Mouse (Mus musculus) megakaryocyte-erythroid progenitor cell, adult 5-6 weeks (primary cell): ENCODE measurements around the gene Gm42906. TPM values are rescaled to one million over a fixed set of nuclear protein-coding genes. Genes with fewer than 3 reads are reported as not detected.

Experiments
- ATAC-seq: replicated peaks from 2 replicates; pipeline ENCODE4 v1.8.0; 2016; ENCODE audit warnings: mild to moderate bottlenecking, inconsistent platforms; ENCODE audit not compliant: severe bottlenecking, poor library complexity, low FRiP score, low TSS enrichment
- total RNA-seq, 2 experiments: library from RNA; stranded (forward) in 1 of 2; stranded (reverse) in 1 of 2; fragments of 200-1000, 215-1000 nt in 1 of 2; fragments of >200 nt in 1 of 2; fragmentation: Nextera tagmentation in 1 of 2; gene quantifications; 2 replicates each; pipeline ENCODE4 v1.2.3; 2014 to 2017

The Gm42906 gene
- total RNA-seq, 2 experiments from 2014 or later: not detected

GRCm38 (mm10) chr5:151057716-151058115 is 370.2 kb downstream of the Gm42906 start:
- no peak for ATAC-seq

DNA sequence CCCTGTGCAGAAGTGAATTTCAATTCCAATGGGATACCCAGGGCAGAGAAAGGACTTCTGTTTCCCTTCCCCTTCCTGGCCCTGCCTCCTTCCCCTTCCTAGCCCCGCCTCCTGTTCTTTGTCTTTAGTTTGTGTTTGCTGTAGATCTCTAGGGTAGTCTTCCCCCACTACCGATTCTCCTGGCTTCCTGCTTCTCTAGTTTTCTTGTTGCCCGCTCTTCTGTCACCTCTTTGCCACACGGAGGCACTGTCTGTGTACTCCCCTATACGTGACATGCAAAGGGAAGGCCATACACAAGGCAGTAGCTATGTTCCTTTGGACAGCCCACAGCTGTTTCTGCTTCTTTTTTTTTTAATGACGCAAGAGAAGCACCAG is 371.1 kb downstream of the Gm42906 start:
- no peak for ATAC-seq

DNA sequence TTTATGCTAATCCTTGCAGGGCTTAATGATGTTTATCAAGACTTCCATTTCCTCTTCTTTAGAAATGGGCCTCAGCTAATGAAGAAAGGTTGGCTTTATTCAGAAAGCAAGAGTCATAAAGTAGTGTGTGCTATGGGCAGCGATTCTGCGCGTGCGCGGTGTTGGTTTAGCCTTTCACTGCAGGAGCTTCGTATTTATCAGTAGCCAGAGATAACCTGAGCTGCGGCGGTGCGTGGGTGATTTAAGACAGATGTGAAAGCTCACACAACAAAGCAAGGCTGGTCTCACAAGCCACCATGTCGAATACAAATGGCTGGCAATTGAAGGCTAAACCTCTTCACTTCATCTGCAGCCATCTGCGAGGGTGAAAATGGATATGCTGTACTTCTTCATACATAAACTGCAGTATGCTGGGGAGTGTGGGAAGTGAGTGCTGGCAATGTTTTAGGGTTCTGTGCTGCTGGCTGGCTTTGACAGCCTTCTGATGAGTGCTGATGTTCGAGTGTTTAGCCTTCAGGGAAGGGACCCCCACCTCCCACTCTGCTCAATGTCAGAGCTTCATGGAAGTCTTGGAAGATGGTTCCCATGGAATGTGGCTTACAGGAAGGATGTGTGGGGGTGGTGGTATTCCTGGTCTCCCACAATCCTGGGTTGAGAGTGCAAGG is 371.6 kb downstream of the Gm42906 start:
- ATAC-seq: no peak

DNA sequence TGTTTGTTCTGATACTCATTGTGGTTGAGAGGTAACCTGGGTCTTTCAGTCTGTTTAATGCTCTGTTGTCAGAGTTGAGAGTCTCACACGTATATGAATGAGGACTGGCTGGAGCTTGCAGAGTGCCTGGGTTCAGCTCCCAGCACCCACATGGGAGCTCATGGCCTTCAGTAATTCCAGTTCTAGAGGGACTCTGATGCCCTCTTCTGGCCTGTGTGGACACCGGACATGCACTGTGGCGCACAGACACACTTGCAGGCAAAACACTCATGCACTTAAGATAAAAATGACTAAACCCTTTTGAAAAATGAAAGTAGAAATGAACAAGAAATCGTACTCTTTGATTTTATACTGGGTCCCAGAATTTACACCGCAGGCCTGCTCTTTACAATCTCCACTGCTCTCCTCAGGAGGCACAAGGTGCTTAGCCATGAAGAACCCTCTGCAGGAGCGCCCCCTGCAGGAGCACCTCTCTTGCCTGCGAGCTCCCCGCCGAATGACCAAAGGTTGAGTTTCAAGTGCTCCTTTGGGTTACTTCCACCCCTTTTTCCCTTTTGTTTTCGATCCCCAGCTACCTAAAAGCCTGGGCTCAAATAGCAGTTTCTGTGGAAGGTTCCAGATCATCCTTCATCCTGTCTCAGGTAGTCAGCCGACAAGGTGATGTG is 372.4 kb downstream of the Gm42906 start:
- no peak for ATAC-seq

DNA sequence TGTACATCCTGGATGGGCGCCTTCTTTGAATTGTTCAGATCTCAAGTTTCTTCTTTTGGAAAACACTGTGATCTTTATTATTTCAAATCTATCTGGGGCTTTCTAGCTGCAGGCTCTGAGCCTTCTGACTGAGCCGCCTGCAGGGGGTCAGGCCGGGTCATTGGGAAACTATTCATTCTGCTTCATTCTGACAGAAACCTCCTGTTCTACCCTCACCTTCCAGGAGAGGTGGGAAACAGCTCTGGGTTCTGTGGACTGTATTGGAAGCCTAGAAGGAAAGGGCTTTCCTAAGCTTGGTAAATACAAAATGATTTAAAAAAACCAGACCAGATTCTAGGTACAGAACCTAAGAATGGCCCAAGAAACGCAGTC is 373.2 kb downstream of the Gm42906 start:
- no peak for ATAC-seq

DNA sequence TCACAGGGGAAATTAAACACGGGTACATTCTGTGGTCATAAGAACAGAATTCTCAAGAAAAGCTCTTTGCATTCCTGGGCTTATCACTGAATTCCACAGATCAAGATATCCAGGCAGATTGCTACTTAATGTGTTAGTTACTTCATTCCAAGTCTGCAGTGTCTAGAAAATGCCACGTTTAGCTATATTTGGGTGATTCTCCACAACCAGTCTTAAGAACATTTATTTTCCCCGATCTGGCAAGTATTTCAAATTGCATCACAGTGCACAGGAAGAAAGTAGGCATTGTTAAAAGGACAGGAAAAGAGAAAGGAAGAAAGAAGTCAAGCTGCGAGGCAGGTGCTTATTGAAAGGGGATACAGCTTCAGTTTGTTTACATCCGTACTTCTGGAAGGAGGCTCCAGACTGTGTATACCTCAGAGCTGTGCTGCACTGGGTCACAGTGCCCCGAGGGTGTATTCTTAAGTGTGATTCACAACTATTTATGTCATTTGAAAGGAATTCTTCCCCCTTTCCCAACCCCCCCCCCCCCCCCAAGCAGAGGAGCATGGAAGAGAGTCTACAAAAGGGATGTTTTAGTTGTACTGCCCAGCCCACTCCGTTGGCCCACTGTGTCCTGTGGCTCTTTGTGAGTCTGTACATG is 373.7 kb downstream of the Gm42906 start:
- ATAC-seq: no peak

DNA sequence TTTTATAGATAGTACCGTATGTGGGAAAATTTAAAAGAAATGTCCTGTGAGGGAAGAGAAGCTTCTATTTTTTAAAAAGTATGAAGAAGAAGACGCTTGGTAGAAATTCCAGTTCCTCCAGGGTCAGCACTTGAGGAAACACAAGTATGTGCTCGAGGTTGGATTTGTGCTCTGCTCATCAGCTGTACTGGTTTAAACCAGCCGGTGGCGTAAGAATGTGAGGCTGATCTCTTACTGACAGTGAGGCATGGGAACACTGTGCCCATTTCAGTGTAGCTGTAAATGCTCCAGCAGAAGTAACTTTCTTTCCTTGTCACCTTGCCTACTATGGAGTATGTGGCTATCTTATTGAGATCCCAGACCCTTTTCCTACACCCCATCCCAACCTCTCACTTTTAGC is 374.8 kb downstream of the Gm42906 start:
- ATAC-seq: no peak

GRCm38 (mm10) chr5:151052331-151052730 is 375.6 kb downstream of the Gm42906 start:
- ATAC-seq: no peak

DNA sequence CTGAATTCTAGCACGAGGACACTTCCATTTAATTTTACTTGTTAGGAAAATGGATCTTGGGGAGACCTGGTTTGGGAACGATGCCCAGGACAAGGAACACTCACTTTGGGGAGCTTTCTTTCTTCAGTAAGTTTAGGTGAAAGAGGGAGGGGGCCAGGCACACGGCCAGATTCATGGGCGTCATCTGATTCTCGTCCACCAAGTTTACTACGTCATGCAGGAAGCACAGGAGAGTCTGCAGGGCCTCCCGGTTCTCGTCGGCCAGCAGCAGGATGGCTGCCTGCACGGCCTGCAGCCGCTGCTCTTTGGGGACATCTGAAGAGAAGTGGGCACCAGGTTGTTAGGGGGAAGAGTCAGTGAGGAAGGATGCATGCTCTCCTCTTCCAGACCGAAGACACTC is 380.5 kb downstream of the Gm42906 start:
- ATAC-seq: no peak

DNA sequence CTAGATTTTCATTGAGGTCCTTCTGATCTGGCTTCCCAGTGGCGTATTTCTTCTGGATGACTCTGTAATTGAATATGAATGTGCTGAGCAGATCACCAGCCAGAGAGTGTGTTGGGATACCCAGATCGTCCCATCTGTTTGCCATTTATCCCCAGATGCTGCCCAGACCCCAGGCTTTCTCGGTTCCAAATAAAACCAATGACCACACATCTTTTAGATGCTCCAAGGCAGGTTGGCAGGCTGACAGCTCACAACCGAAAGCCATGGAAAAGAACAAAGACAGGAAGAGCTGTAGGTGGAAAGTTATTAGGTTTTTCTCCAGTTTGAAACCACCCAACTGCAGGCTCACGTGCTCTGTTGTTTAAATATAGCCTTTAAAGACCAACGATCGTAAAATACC is 381.0 kb downstream of the Gm42906 start:
- ATAC-seq: no peak

GRCm38 (mm10) chr5:151046131-151046530 is 381.8 kb downstream of the Gm42906 start:
- no peak for ATAC-seq

GRCm38 (mm10) chr5:151042911-151043310 is 385.1 kb downstream of the Gm42906 start:
- ATAC-seq: no peak

- ATAC-seq: no peak
These were observed 390.1 kb downstream of the Gm42906 start for GRCm38 (mm10) chr5:151037871-151038270.

DNA sequence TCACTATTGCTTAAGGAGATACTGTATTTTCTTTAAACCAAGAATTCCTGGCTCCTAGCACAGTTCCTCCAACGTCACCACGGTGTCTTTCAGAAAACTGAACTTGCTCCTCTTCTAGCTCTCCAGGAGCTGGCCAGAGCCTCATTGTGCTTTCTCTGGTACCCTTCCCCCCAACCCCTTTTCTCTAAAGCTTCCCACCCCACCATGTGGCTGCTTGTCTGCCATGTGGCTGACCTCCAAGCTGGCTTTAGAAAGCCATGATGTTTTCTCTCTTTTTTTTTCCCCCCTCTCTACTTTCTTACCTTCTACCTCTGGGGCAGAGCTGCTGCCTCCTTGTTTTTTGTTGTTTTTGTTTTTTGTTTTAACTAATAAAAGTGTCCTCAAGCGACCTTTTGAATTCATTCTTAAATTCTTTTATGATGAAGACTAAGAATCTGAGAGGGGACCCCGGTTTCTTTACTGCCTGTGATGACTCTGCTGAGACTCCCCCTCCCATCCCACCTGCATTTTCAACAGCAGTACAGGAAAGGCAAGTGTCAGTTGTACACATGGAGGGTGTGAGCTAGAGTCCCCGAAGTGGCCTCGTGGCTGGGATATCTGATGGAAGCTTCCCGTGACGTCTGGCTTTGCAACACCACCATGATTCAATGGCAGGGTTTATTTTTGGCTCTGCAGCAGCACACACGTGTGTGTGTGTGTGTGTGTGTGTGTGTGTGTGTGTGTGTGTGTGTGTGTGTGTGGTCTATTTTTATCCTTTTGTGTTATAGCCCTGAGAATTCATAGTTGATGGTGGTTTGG is 393.0 kb downstream of the Gm42906 start:
- ATAC-seq: no peak

GRCm38 (mm10) chr5:151028906-151029305 is 399.1 kb downstream of the Gm42906 start:
- no peak for ATAC-seq

GRCm38 (mm10) chr5:151027171-151027570 is 400.8 kb downstream of the Gm42906 start:
- ATAC-seq: no peak

GRCm38 (mm10) chr5:151026069-151026468 is 401.9 kb downstream of the Gm42906 start:
- ATAC-seq: no peak

DNA sequence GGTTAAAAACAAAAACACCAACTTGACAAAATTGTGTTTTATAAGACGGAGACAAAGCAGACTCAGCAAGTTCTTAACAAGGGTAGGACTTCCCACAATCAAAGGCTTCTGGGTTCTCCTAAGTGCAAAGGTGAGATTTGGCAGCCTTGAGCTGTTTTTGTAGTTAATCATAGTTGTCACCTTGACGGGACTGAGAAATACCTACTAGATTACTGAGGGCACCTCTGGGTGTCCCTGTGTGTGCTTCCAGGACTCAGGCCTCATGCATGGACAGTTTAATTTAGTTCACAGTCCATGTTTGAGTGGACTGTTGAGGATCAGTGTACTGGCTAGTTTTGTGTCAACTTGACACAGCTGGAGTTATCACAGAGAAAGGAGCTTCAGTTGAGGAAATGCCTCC is 403.5 kb downstream of the Gm42906 start:
- no peak for ATAC-seq

DNA sequence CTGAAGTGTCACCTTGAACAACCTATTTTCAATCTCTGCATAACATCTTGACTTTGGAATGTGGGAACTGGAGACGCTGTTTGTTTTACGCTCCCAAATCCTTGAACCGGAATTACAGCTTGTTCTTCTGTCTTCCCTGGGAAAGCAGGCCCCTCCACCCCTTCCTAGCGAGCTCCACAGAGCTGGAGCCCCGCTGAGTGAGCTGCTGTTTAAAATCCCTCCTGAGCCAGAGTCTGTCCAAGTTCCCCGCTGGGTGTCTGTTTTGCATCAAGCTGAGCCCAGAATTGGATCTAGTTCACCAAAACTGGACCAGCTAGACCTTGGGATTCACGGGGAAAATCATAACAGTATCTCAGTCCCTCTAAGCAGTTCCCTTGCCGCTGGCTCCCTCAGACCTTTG is 404.5 kb downstream of the Gm42906 start:
- no peak for ATAC-seq

DNA sequence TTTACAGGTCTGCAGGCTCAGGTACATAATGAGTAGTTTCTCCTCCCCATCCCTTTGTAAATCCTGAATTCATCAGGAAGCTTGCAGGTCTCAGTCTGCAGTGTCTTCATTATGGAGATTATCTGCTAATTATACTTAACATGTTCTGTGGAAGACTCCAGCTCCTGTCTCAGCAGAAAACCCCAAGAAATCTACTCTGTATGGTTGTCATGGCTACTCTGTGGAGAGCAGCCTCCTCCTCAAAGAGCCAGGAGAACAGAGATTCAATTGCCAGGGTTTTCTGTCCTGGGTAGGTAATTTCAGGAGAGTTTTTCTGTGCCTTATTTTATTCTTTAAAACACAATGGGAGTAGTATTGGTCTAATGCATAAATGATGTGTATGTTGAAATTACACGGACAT is 405.0 kb downstream of the Gm42906 start:
- no peak for ATAC-seq
